Mouse (Mus musculus) CH12.LX (cell line): ENCODE results near the gene Wwtr1.

ENCODE experiments used
- CTCF ChIP-seq, 2 experiments: IDR thresholded peaks in 1 of 2; conservative IDR thresholded peaks in 1 of 2; 2 replicates each; pipeline ENCODE4 v1.5.1; 2011 to 2012; ENCODE audit warnings: low read depth in 2 of 2, low read length in 2 of 2, improper control_type of control experiment in 1 of 2, inconsistent platforms in 1 of 2, mild to moderate bottlenecking in 1 of 2, moderate library complexity in 1 of 2
- EP300 ChIP-seq: IDR thresholded peaks from 2 replicates; pipeline ENCODE4 v1.6.1; 2011; ENCODE audit warnings: low read length, improper control_type of control experiment
- KAT2A ChIP-seq: IDR thresholded peaks from 2 replicates; pipeline ENCODE4 v1.6.1; 2012; ENCODE audit warnings: low read length, improper control_type of control experiment, inconsistent platforms; ENCODE audit not compliant: insufficient replicate concordance
- NRF1 ChIP-seq: IDR thresholded peaks from 2 replicates; pipeline ENCODE4 v1.6.1; 2014; ENCODE audit warnings: low read depth, mild to moderate bottlenecking, inconsistent platforms, low read length, improper control_type of control experiment, moderate library complexity
- POLR2A ChIP-seq: IDR thresholded peaks from 2 replicates; pipeline ENCODE4 v1.6.1; 2011; ENCODE audit warnings: low read depth, mild to moderate bottlenecking, improper control_type of control experiment, low read length
- SMC3 ChIP-seq: IDR thresholded peaks from 2 replicates; pipeline ENCODE4 v1.6.1; 2011; ENCODE audit warnings: low read depth, low read length, improper control_type of control experiment
- TCF12 ChIP-seq: IDR thresholded peaks from 2 replicates; pipeline ENCODE4 v1.6.1; 2014; ENCODE audit warnings: low read depth, mild to moderate bottlenecking, inconsistent platforms, low read length, improper control_type of control experiment
- USF1 ChIP-seq: IDR thresholded peaks from 2 replicates; pipeline ENCODE4 v1.6.1; 2014; ENCODE audit warnings: low read depth, mild to moderate bottlenecking, inconsistent platforms, low read length, improper control_type of control experiment

DNA sequence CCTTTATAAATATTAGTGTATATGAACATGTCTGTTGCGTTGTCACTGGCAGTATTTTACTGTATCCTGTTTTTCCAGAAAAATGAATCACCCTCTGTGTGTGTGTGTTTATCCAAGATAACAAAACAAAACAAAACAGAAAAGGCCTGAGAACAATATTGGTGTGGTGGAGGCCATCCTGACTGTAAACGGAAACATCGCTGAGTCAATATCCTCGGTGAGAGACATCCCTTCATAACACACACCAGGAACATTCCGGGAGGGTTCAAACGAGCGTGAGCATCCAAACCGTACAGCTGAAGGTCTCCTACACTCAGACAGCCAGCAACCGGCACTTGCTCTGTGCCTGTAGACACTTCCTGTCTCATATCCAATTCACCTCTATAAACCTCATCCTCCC lies 31.6 kb downstream of the Wwtr1 start:
- TF ChIP-seq SMC3: no peak
- no peak for TF ChIP-seq CTCF (conservative IDR thresholded peaks at IDR 0.05 in 1 of 2, IDR thresholded peaks at IDR 0.05 in 1 of 2; ENCODE audit: low read depth in 2 of 2, low read length in 2 of 2)
- TF ChIP-seq USF1: no peak
- no peak for TF ChIP-seq KAT2A
- no peak for TF ChIP-seq TCF12
- TF ChIP-seq EP300: no peak
- TF ChIP-seq POLR2A: no peak
- TF ChIP-seq NRF1: no peak
